Mouse (Mus musculus) thymus, adult 2 months (tissue): ENCODE data around the gene As3mt.

Experiments used
- CTCF ChIP-seq: fragments of 200-500 bp; IDR thresholded peaks from 2 replicates; pipeline ENCODE4 v1.5.1; 2012; ENCODE audit warnings: mild to moderate bottlenecking, control low read depth, low read length, moderate library complexity, borderline replicate concordance; ENCODE audit not compliant: control insufficient read depth, poor library complexity, insufficient read depth; ENCODE audit errors: extremely low read depth
- POLR2A ChIP-seq: fragments of 200-500 bp; IDR thresholded peaks from 2 replicates; pipeline ENCODE4 v1.6.1; 2012; ENCODE audit warnings: mild to moderate bottlenecking, low read length, control low read depth, moderate library complexity; ENCODE audit not compliant: control insufficient read depth, poor library complexity, insufficient read depth; ENCODE audit errors: extremely low read depth

DNA sequence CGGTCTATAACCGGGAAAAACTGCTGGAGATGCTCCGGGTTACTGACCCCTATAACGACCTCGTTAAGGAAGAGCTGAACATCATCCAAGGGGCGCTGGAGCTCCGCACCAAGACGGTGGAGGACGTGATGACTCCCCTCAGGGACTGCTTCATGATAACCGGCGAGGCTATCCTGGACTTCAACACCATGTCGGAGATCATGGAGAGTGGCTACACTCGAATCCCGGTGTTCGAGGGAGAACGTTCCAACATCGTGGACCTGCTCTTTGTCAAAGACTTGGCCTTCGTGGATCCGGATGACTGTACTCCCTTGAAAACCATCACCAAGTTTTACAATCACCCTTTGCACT is 55.7 kb downstream of the As3mt start:
- no peak for TF ChIP-seq CTCF
- TF ChIP-seq POLR2A, result peak; percentile 7; the same call in 1 of the 2 replicates
